Mouse (Mus musculus): ENCODE data around the gene Klhl22.
"Not testable (repeated sequence)": the region's sequence is repeated elsewhere in the genome, so short reads cannot be mapped to it uniquely, and the experiment has no call there.

Klhl22 gene

GRCm38 (mm10) chr16:17759344-17759773 is at the start of gene Klhl22:
TSS of gene Klhl22 (plus strand) at chr16:17759618.
- peak; percentile 86 for DNase-seq (ENCODE audit: low read depth, low spot score)

GRCm38 (mm10) chr16:17717791-17718190 is 41.6 kb upstream of the Klhl22 start:
- no peak for DNase-seq (ENCODE audit: low read depth, low spot score)

- no peak for DNase-seq (ENCODE audit: low read depth, low spot score)
These were observed 38.2 kb upstream of the Klhl22 start for GRCm38 (mm10) chr16:17721114-17721808.

GRCm38 (mm10) chr16:17721822-17722460 is 37.5 kb upstream of the Klhl22 start:
- DNase-seq (ENCODE audit: low read depth, low spot score): no peak

GRCm38 (mm10) chr16:17722461-17723324 is 36.7 kb upstream of the Klhl22 start:
- peak; percentile 81 for DNase-seq (ENCODE audit: low read depth, low spot score)

GRCm38 (mm10) chr16:17723325-17723626 is 36.1 kb upstream of the Klhl22 start:
- DNase-seq (ENCODE audit: low read depth, low spot score): no peak

- no peak for DNase-seq (ENCODE audit: low read depth, low spot score)
These were observed 35.0 kb upstream of the Klhl22 start for GRCm38 (mm10) chr16:17724448-17724847.

- peak; percentile 27 for DNase-seq (ENCODE audit: low read depth, low spot score)
These were observed 32.1 kb upstream of the Klhl22 start for GRCm38 (mm10) chr16:17727179-17727861.

GRCm38 (mm10) chr16:17729974-17730373 is 29.4 kb upstream of the Klhl22 start:
- DNase-seq (ENCODE audit: low read depth, low spot score): no peak

- no peak for DNase-seq (ENCODE audit: low read depth, low spot score)
These were observed 27.4 kb upstream of the Klhl22 start for GRCm38 (mm10) chr16:17732021-17732420.

GRCm38 (mm10) chr16:17732431-17732830 is 27.0 kb upstream of the Klhl22 start:
- DNase-seq (ENCODE audit: low read depth, low spot score): no peak

- DNase-seq (ENCODE audit: low read depth, low spot score): no peak
These were observed 26.5 kb upstream of the Klhl22 start, which contains the start of gene Med15 for GRCm38 (mm10) chr16:17732841-17733340. TSS of gene Med15 (minus strand) at chr16:17732891.

GRCm38 (mm10) chr16:17733646-17734045 is 25.8 kb upstream of the Klhl22 start:
- no peak for DNase-seq (ENCODE audit: low read depth, low spot score)

- DNase-seq (ENCODE audit: low read depth, low spot score): not testable (repeated sequence)
These were observed 24.5 kb upstream of the Klhl22 start for GRCm38 (mm10) chr16:17734872-17735271.

GRCm38 (mm10) chr16:17736156-17736555 is 23.3 kb upstream of the Klhl22 start:
- DNase-seq (ENCODE audit: low read depth, low spot score): no peak

- no peak for DNase-seq (ENCODE audit: low read depth, low spot score)
These were observed 19.3 kb upstream of the Klhl22 start for GRCm38 (mm10) chr16:17740080-17740479.

GRCm38 (mm10) chr16:17742810-17743209 is 16.6 kb upstream of the Klhl22 start:
- DNase-seq (ENCODE audit: low read depth, low spot score): no peak

GRCm38 (mm10) chr16:17743279-17743678 is 16.1 kb upstream of the Klhl22 start:
- DNase-seq (ENCODE audit: low read depth, low spot score): no peak

GRCm38 (mm10) chr16:17744536-17744935 is 14.9 kb upstream of the Klhl22 start:
- peak; percentile 35 for DNase-seq (ENCODE audit: low read depth, low spot score)

GRCm38 (mm10) chr16:17745067-17745466 is 14.4 kb upstream of the Klhl22 start:
- DNase-seq (ENCODE audit: low read depth, low spot score): no peak

GRCm38 (mm10) chr16:17753001-17753400 is 6.4 kb upstream of the Klhl22 start:
- DNase-seq (ENCODE audit: low read depth, low spot score): no peak

- no peak for DNase-seq (ENCODE audit: low read depth, low spot score)
These were observed 5.7 kb upstream of the Klhl22 start for GRCm38 (mm10) chr16:17753686-17754085.
